Mouse (Mus musculus): ENCODE measurements at regions not wholly inside any gene's neighbourhood (a gene's known extent, or its start where the extent isn't known, plus 50 kb on each side); places are given as distances from the start of the nearest gene placed in this dataset.

DNA sequence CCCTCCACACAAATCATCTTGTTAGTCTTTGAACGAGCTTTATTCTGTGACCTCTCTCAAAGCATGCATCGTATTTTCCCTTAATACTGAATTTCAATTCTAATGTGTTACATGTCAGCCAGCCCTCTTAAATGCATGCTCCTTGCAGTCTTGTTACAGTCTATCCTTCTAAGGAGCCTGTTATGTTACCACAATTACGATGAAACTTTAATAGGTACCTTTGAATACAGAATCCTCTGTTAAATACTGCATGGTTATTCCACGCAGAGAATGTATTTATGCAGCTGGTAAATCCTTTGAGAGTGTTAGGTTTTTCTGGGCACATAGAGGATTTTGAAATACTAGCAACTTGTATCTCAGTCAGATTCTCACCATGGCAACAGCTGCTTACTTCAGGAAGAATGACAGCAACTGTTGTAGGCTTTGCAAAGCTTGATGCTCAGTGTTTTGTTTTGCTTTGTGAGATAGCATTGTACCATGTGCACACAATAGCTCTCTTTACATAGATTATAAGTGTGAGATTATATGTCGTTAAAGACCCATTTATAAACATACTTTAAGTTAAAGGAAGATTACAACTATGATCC lies 532.9 kb upstream of the Negr1 start:
- TF ChIP-seq CTCF (conservative IDR thresholded peaks at IDR 0.05; ENCODE audit: insufficient read depth, insufficient read length, low read depth, low read length) (no peak), POLR2A (IDR thresholded peaks at IDR 0.05; ENCODE audit: low read depth, low read length) (no peak)
